Mouse (Mus musculus) brown adipose tissue, adult 24 weeks (tissue): Measurements from ENCODE around the gene Arpp19. TPM values are rescaled to one million over a fixed set of nuclear protein-coding genes. Genes with fewer than 3 reads are reported as not detected.
A peak's percentile ranks its signal among the peaks of the same experiment; 100 is the strongest.

Experiments
- H3K27ac ChIP-seq: fragments of 200-500 bp; replicated peaks from 2 replicates; pipeline ENCODE4 v1.5.1; 2012; ENCODE audit warnings: low read depth, mild to moderate bottlenecking, low read length
- H3K4me1 ChIP-seq: fragments of 200-500 bp; 2 replicates; pipeline ENCODE4 v1.6.1; 2012; ENCODE audit warnings: low read length, mixed read lengths; ENCODE audit not compliant: control insufficient read depth, insufficient read depth, insufficient read length
- H3K4me3 ChIP-seq: fragments of 200-500 bp; 2 replicates; pipeline ENCODE4 v1.5.1; 2012; ENCODE audit warnings: low read depth, mild to moderate bottlenecking, low read length, moderate library complexity; ENCODE audit not compliant: insufficient read depth
- polyA plus RNA-seq: library from polyadenylated mRNA; stranded (reverse); fragments of >200 nt; gene quantifications from 2 replicates; pipeline ENCODE4 v1.2.4, GENCODE M21; 2012; ENCODE audit not compliant: missing spikeins, insufficient read depth, insufficient read length

Arpp19 gene
- 221 and 237 TPM in 2 replicates for polyA plus RNA-seq

GRCm38 (mm10) chr9:75037451-75038356 is at the start of gene Arpp19:
Gene Arpp19 (plus strand): TSS chr9:75037614.
- peak within 1 kb of the TSS; percentile 88 for H3K4me3 ChIP-seq
- no peak within 1 kb of the TSS; the same call in 1 of the 2 replicates for H3K27ac ChIP-seq

GRCm38 (mm10) chr9:74988893-74989460 is 48.4 kb upstream of the Arpp19 start:
- Histone ChIP-seq H3K4me3 (no peak overlapping the region), H3K27ac (peak overlapping the region; percentile 71), H3K4me1 (peaks cover 7% of the 10 kb centered on the region; the same call in 1 of the 2 replicates)

More at GRCm38 (mm10) chr9:75037451-75038356, at the start of gene Arpp19:
- H3K4me1 ChIP-seq, result peaks cover 3% of the 10 kb centered on the region; the same call in 1 of the 2 replicates

- peak overlapping the region; percentile 64; the same call in 1 of the 2 replicates for H3K27ac ChIP-seq
- H3K4me3 ChIP-seq, result no peak overlapping the region
These were observed 47.4 kb upstream of the Arpp19 start for GRCm38 (mm10) chr9:74989990-74990389.

GRCm38 (mm10) chr9:74994611-74995257 is 42.7 kb upstream of the Arpp19 start:
- H3K4me1 ChIP-seq, result peaks cover 5% of the 10 kb centered on the region; the same call in 1 of the 2 replicates
- H3K4me3 ChIP-seq, result no peak overlapping the region
- H3K27ac ChIP-seq, result no peak overlapping the region

More at GRCm38 (mm10) chr9:74989990-74990389, 47.4 kb upstream of the Arpp19 start:
- H3K4me1 ChIP-seq, result peaks cover 7% of the 10 kb centered on the region; the same call in 1 of the 2 replicates

GRCm38 (mm10) chr9:74996349-74996748 is 41.1 kb upstream of the Arpp19 start:
- Histone ChIP-seq H3K4me1 (peaks cover 10% of the 10 kb centered on the region), H3K4me3 (no peak overlapping the region), H3K27ac (no peak overlapping the region)

- Histone ChIP-seq H3K4me1 (peaks cover 19% of the 10 kb centered on the region), H3K27ac (peak overlapping the region; percentile 7), H3K4me3 (no peak overlapping the region)
These were observed 39.4 kb upstream of the Arpp19 start for GRCm38 (mm10) chr9:74997976-74998375.

- Histone ChIP-seq H3K27ac (peak overlapping the region; percentile 79), H3K4me1 (peaks cover 19% of the 10 kb centered on the region), H3K4me3 (no peak overlapping the region)
These were observed 36.4 kb upstream of the Arpp19 start for GRCm38 (mm10) chr9:75001006-75001405.

GRCm38 (mm10) chr9:75001611-75002204 is 35.7 kb upstream of the Arpp19 start:
- H3K27ac ChIP-seq, result peak overlapping the region; percentile 79
- H3K4me3 ChIP-seq, result no peak overlapping the region

GRCm38 (mm10) chr9:75002262-75002661 is 35.2 kb upstream of the Arpp19 start:
- peak overlapping the region; percentile 79 for H3K27ac ChIP-seq

More at GRCm38 (mm10) chr9:75001611-75002204, 35.7 kb upstream of the Arpp19 start:
- peaks cover 19% of the 10 kb centered on the region for H3K4me1 ChIP-seq

GRCm38 (mm10) chr9:75004203-75004602 is 33.2 kb upstream of the Arpp19 start:
- Histone ChIP-seq H3K4me1 (peaks cover 17% of the 10 kb centered on the region), H3K4me3 (no peak overlapping the region), H3K27ac (no peak overlapping the region)

More at GRCm38 (mm10) chr9:75002262-75002661, 35.2 kb upstream of the Arpp19 start:
- Histone ChIP-seq H3K4me1 (peaks cover 19% of the 10 kb centered on the region), H3K4me3 (no peak overlapping the region)

- H3K4me3 ChIP-seq, result no peak overlapping the region
- H3K27ac ChIP-seq, result no peak overlapping the region
- H3K4me1 ChIP-seq, result peaks cover 3% of the 10 kb centered on the region; the same call in 1 of the 2 replicates
These were observed 20.8 kb upstream of the Arpp19 start for GRCm38 (mm10) chr9:75016591-75016990.

- Histone ChIP-seq H3K4me3 (no peak overlapping the region), H3K4me1 (peaks cover 3% of the 10 kb centered on the region; the same call in 1 of the 2 replicates), H3K27ac (peak overlapping the region; percentile 92)
These were observed 18.2 kb upstream of the Arpp19 start for GRCm38 (mm10) chr9:75019181-75019580.

GRCm38 (mm10) chr9:75019592-75019991 is 17.8 kb upstream of the Arpp19 start:
- no peak overlapping the region for H3K4me3 ChIP-seq
- H3K27ac ChIP-seq, result peak overlapping the region; percentile 91
- H3K4me1 ChIP-seq, result peaks cover 3% of the 10 kb centered on the region; the same call in 1 of the 2 replicates

- H3K4me1 ChIP-seq, result peaks cover 3% of the 10 kb centered on the region; the same call in 1 of the 2 replicates
- H3K27ac ChIP-seq, result peak overlapping the region; percentile 31
- no peak overlapping the region for H3K4me3 ChIP-seq
These were observed 16.9 kb upstream of the Arpp19 start for GRCm38 (mm10) chr9:75020561-75020960.
